Mouse (Mus musculus) olfactory bulb, adult 2 months (tissue): ENCODE measurements around the gene Arvcf.

Experiments
- CTCF ChIP-seq: fragments of 200-500 bp; IDR thresholded peaks from 2 replicates; pipeline ENCODE4 v1.5.1; 2012; ENCODE audit warnings: low read depth, mild to moderate bottlenecking, low read length, moderate library complexity; ENCODE audit not compliant: insufficient read depth
- POLR2A ChIP-seq: fragments of 200-500 bp; IDR thresholded peaks from 2 replicates; pipeline ENCODE4 v1.6.1; 2012; ENCODE audit warnings: mild to moderate bottlenecking, low read depth, low read length, moderate library complexity; ENCODE audit not compliant: insufficient read depth

DNA sequence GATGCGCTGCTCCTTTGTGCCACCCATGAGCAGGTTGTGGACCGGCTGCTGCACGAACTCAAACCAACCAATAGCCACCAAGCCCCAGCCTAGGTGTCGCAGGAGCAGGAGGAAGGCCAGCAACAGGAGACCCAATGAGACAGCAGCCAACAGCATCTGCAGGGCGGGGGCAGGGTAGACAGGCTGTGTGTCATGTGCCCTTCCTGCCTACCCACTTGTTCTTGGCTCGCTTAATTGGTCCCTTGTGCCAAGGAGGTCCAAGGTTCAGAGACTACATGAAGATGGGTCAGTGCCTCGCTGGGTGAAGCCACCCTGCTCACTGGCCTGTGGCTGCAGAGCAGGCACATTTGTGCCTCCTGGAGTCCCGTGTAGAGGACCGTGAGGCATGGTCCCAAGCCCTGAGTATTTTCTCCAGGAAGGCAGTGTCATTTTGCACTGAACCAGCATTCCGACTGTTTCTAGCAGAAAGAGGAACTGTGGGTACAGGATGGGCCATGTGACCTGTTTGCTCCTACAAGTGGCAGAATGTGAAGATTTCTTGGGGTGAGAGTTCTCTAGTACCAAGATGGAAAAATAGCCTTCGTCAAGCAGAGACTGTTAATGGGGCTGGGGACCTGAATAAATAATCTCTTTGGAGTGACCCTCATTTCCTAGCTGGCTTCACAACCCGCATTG lies 64.0 kb downstream of the Arvcf start:
- no peak for TF ChIP-seq POLR2A
- no peak for TF ChIP-seq CTCF
